Mouse (Mus musculus): ENCODE data around the gene Homer1. TPM values are rescaled to one million over a fixed set of nuclear protein-coding genes. Genes with fewer than 3 reads are reported as not detected.

The Homer1 gene
- polyA plus RNA-seq, 1 experiment from 2014 or later = 3.5 TPM

DNA sequence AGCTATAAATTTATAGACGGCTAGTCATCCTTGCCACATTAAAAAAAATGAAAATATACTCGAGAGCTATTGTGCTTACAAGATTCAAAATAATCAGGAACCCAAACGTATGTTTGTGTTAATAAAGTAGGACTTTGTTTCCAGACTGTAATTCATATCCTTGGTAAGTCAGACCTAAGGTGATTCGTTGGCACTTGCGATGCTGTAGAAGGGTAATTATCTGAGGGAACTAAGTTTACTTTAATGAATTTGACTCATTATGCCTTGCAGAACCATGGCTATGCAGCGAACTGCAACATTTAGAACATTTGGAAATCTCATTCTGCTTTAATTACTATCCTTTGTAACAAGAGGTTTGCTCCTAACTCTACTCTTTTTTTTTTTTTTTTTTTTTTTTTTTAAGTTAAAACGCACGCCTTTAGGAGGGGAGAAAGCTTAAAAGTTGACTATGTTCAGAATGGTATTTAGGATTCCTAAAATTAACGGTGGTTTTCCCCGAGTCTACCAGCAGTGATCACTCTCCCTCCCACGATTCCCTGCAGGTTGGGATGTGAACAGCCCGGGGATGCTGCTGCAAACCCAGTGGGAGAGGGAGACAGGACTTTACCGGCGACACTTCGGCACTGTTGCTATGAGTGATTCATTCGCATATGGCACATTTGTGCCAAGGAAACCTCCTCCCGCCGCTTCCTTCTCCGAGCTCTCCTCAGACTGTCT lies 3.6 kb downstream of the Homer1 start:
- TF ChIP-seq CTCF (IDR thresholded peaks at IDR 0.05; ENCODE audit: low read depth) = no peak
- Histone ChIP-seq H3K9ac (ENCODE audit: low read depth, low read length) (peak overlapping the region; percentile 81), H3K4me2 (replicated peaks; ENCODE audit: low read depth) (peak overlapping the region; percentile 89), H3K27me3 (replicated peaks; ENCODE audit: control insufficient read depth, insufficient read depth, low read length) (no peaks in the 10 kb centered on the region), H3K4me1 (replicated peaks; ENCODE audit: control insufficient read depth, insufficient read depth, low read length) (no peaks in the 10 kb centered on the region), H3K27ac (ENCODE audit: low read depth, low read length) (peak overlapping the region; percentile 94), H3K4me3 (ENCODE audit: low read depth, low read length) (peak overlapping the region; percentile 92), H3K36me3 (ENCODE audit: control insufficient read depth, insufficient read depth) (no peaks in the 10 kb centered on the region), H3K9me3 (ENCODE audit: control insufficient read depth) (no peaks in the 10 kb centered on the region)
- peak; percentile 57 for ATAC-seq
- 9% methylated on average over 19 of the region's 19 CpGs for WGBS

DNA sequence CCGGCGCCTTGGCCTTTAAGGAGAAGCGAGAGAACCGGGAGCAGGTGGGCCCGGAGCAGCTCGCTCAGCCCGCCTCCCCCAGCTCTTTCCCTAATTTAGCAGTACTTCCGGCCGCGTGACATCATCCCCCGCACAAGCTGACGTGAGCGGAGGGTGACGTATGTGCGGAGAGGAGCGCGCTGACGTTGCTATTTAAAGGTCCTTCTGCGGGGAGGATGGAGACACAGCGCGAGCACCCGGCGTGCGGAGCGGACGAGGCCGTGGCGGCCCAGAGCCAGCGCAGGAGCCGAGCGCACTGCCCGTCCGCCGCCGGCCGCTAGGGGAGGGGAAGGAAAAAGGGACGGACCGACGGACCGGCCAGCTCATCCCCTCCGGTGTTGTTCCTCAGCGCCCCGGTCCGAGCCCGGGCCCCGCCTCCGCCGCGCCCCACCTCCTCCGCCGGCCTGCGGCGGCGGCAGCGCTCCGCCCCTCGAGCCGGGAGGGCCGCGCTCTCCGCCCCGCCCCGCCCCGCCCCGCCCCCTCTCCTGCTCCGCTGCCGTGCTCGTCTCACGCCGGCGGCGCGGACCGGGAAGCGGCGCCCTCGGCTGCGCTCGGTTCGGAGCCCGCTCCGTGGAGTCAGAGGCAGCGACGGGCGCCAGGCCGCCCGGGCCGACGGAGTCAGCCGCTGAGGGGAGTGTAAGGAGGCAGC lies 4.3 kb downstream of the Homer1 start:
- no peaks in the 10 kb centered on the region for H3K27me3 ChIP-seq (replicated peaks; ENCODE audit: control insufficient read depth, insufficient read depth, low read length)
- TF ChIP-seq CTCF (IDR thresholded peaks at IDR 0.05; ENCODE audit: low read depth) = peak; percentile 72
- H3K36me3 ChIP-seq (ENCODE audit: control insufficient read depth, insufficient read depth) = no peaks in the 10 kb centered on the region
- under 1% methylated on average over 61 of the region's 90 CpGs for WGBS
- H3K4me3 ChIP-seq (ENCODE audit: low read depth, low read length) = peak overlapping the region; percentile 92
- peak overlapping the region; percentile 81 for H3K9ac ChIP-seq (ENCODE audit: low read depth, low read length)
- peak overlapping the region; percentile 94 for H3K27ac ChIP-seq (ENCODE audit: low read depth, low read length)
- no peaks in the 10 kb centered on the region for H3K9me3 ChIP-seq (ENCODE audit: control insufficient read depth)
- ATAC-seq = peak; percentile 96
- peak overlapping the region; percentile 89 for H3K4me2 ChIP-seq (replicated peaks; ENCODE audit: low read depth)
- H3K4me1 ChIP-seq (replicated peaks; ENCODE audit: control insufficient read depth, insufficient read depth, low read length) = no peaks in the 10 kb centered on the region

DNA sequence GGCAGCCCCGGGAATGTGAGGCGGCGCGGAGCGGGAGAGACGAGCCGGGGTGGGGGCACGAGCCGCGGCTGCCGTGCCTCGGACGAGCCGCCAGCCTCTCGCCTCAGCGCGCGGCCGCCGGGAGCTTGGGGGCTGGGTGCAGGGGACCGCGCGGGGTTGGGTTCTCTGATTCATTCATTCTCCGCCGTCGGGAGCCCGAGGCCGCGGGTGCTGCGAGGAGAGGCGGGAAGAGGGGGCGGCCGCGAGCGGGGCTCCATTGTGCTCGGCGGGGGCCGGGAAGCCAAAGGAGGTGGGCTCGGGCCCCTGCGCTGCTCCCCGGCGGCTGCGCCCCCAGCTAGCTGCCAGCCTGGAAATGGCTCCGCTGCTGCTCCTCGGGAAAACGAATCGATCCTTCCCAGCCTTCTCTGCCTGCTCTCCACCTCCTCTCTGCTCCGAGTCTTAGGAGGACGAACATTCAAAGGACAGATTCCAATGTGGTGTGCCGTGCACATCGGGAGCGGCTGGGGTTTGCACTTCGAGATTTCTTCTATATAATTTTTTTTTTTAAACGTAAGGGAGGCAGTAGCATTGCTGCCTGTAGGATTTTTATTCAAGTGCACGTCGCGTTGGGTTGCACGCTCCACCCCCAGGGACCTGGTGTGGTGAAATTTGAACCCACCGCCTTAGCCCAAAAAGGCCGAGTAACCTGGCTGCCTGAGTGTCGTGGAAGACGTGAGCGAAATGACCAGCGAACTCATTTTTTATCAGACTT lies 5.0 kb downstream of the Homer1 start:
- under 1% methylated on average over 57 of the region's 64 CpGs for WGBS
- Histone ChIP-seq H3K9ac (ENCODE audit: low read depth, low read length) (peak overlapping the region; percentile 81), H3K9me3 (ENCODE audit: control insufficient read depth) (no peaks in the 10 kb centered on the region), H3K27me3 (replicated peaks; ENCODE audit: control insufficient read depth, insufficient read depth, low read length) (no peaks in the 10 kb centered on the region), H3K36me3 (ENCODE audit: control insufficient read depth, insufficient read depth) (no peaks in the 10 kb centered on the region), H3K4me1 (replicated peaks; ENCODE audit: control insufficient read depth, insufficient read depth, low read length) (no peaks in the 10 kb centered on the region), H3K4me2 (replicated peaks; ENCODE audit: low read depth) (peak overlapping the region; percentile 89), H3K27ac (ENCODE audit: low read depth, low read length) (peak overlapping the region; percentile 94), H3K4me3 (ENCODE audit: low read depth, low read length) (peak overlapping the region; percentile 92)
- peak; percentile 43 for ATAC-seq
- no peak; the same call in 1 of the 2 replicates for TF ChIP-seq CTCF (IDR thresholded peaks at IDR 0.05; ENCODE audit: low read depth)

GRCm38 (mm10) chr13:93305149-93305548 lies 5.7 kb downstream of the Homer1 start:
- Histone ChIP-seq H3K4me1 (replicated peaks; ENCODE audit: control insufficient read depth, insufficient read depth, low read length) (no peaks in the 10 kb centered on the region), H3K27me3 (replicated peaks; ENCODE audit: control insufficient read depth, insufficient read depth, low read length) (no peaks in the 10 kb centered on the region), H3K36me3 (ENCODE audit: control insufficient read depth, insufficient read depth) (no peaks in the 10 kb centered on the region), H3K4me2 (replicated peaks; ENCODE audit: low read depth) (peak overlapping the region; percentile 89), H3K9ac (ENCODE audit: low read depth, low read length) (peak overlapping the region; percentile 81), H3K9me3 (ENCODE audit: control insufficient read depth) (no peaks in the 10 kb centered on the region), H3K27ac (ENCODE audit: low read depth, low read length) (no peak overlapping the region), H3K4me3 (ENCODE audit: low read depth, low read length) (peak overlapping the region; percentile 92)
- 10% methylated on average over 7 of the region's 7 CpGs for WGBS
- TF ChIP-seq CTCF (IDR thresholded peaks at IDR 0.05; ENCODE audit: low read depth) = no peak
- ATAC-seq = no peak

GRCm38 (mm10) chr13:93305636-93306035 lies 6.2 kb downstream of the Homer1 start:
- H3K27me3 ChIP-seq (replicated peaks; ENCODE audit: control insufficient read depth, insufficient read depth, low read length) = no peaks in the 10 kb centered on the region
- no peaks in the 10 kb centered on the region for H3K36me3 ChIP-seq (ENCODE audit: control insufficient read depth, insufficient read depth)
- no peak overlapping the region for H3K9ac ChIP-seq (ENCODE audit: low read depth, low read length)
- no peaks in the 10 kb centered on the region for H3K9me3 ChIP-seq (ENCODE audit: control insufficient read depth)
- peak overlapping the region; percentile 92 for H3K4me3 ChIP-seq (ENCODE audit: low read depth, low read length)
- H3K27ac ChIP-seq (ENCODE audit: low read depth, low read length) = no peak overlapping the region
- no peaks in the 10 kb centered on the region for H3K4me1 ChIP-seq (replicated peaks; ENCODE audit: control insufficient read depth, insufficient read depth, low read length)
- H3K4me2 ChIP-seq (replicated peaks; ENCODE audit: low read depth) = peak overlapping the region; percentile 89
- TF ChIP-seq CTCF (IDR thresholded peaks at IDR 0.05; ENCODE audit: low read depth) = no peak
- 29% methylated on average over 7 of the region's 7 CpGs for WGBS
- no peak for ATAC-seq

DNA sequence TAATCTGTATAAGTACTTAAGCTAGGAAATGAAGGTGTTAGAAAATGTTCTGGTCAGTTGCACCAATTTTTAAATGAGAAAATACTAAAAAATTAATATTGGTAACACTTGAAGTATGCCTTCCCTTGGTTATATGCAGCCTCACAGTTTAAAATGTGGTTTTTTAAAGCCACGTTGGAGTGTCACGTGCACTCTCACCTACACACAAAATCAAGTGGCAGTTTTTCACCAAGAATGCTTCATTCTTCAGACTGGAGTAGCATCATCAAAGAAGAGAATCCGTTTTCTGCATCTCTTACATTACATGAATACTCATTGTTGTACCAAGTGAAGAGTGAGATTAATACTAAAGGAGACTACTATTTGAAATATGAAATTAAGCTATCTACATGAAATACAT lies 7.1 kb downstream of the Homer1 start:
- no peak overlapping the region for H3K4me2 ChIP-seq (replicated peaks; ENCODE audit: low read depth)
- H3K36me3 ChIP-seq (ENCODE audit: control insufficient read depth, insufficient read depth) = no peaks in the 10 kb centered on the region
- no peak overlapping the region for H3K4me3 ChIP-seq (ENCODE audit: low read depth, low read length)
- no peak overlapping the region for H3K9ac ChIP-seq (ENCODE audit: low read depth, low read length)
- WGBS = 78% methylated on average over 3 of the region's 3 CpGs
- ATAC-seq = no peak
- no peaks in the 10 kb centered on the region for H3K9me3 ChIP-seq (ENCODE audit: control insufficient read depth)
- no peaks in the 10 kb centered on the region for H3K27me3 ChIP-seq (replicated peaks; ENCODE audit: control insufficient read depth, insufficient read depth, low read length)
- TF ChIP-seq CTCF (IDR thresholded peaks at IDR 0.05; ENCODE audit: low read depth) = no peak
- no peaks in the 10 kb centered on the region for H3K4me1 ChIP-seq (replicated peaks; ENCODE audit: control insufficient read depth, insufficient read depth, low read length)
- H3K27ac ChIP-seq (ENCODE audit: low read depth, low read length) = no peak overlapping the region
